Mouse (Mus musculus) MEL (cell line): ENCODE data around the gene Mprip. TPM values are rescaled to one million over a fixed set of nuclear protein-coding genes. Genes with fewer than 3 reads are reported as not detected.

Experiments
- DNase-seq: peaks from one replicate; pipeline ENCODE4 v3.0.0; 2011; ENCODE audit warnings: low read depth, low spot score
- H3K27ac ChIP-seq: 2 replicates; pipeline ENCODE4 v1.5.1; 2012; ENCODE audit warnings: low read depth, mild to moderate bottlenecking, control low read depth, low read length, moderate library complexity; ENCODE audit not compliant: control insufficient read depth
- H3K27me3 ChIP-seq, 2 experiments: fragments of 150-350 bp in 1 of 2; sonication (generic) in 1 of 2; 2 replicates each; pipeline ENCODE4 v1.6.1; 2012; ENCODE audit warnings: low read length in 2 of 2, mild to moderate bottlenecking in 2 of 2, improper control_type of control experiment in 1 of 2, moderate library complexity in 1 of 2; ENCODE audit not compliant: insufficient read depth in 2 of 2, control insufficient read depth in 1 of 2
- H3K36me3 ChIP-seq, 2 experiments: 2 replicates each; pipeline ENCODE4 v1.6.1; 2012 to 2014; ENCODE audit warnings: low read length in 2 of 2, improper control_type of control experiment in 1 of 2, inconsistent platforms in 1 of 2, mild to moderate bottlenecking in 1 of 2; ENCODE audit not compliant: insufficient read depth in 2 of 2, control insufficient read depth in 1 of 2
- H3K4me1 ChIP-seq, 2 experiments: fragments of 150-350 bp in 1 of 2; sonication (generic) in 1 of 2; 2 replicates each; pipeline ENCODE4 v1.6.1; 2012; ENCODE audit warnings: low read length in 2 of 2, improper control_type of control experiment in 1 of 2, mild to moderate bottlenecking in 1 of 2; ENCODE audit not compliant: insufficient read depth in 2 of 2, control insufficient read depth in 1 of 2
- H3K4me3 ChIP-seq, 2 experiments: fragments of 150-350 bp in 1 of 2; sonication (generic) in 1 of 2; 2 replicates each; pipeline ENCODE4 v1.5.1; 2012; ENCODE audit warnings: low read depth in 2 of 2, low read length in 2 of 2, mild to moderate bottlenecking in 2 of 2, moderate library complexity in 2 of 2, control low read depth in 1 of 2, improper control_type of control experiment in 1 of 2; ENCODE audit not compliant: control insufficient read depth in 1 of 2, insufficient read depth in 1 of 2
- H3K79me2 ChIP-seq: 2 replicates; pipeline ENCODE4 v1.6.1; 2012; ENCODE audit warnings: mild to moderate bottlenecking, low read length, moderate library complexity; ENCODE audit not compliant: control insufficient read depth, poor library complexity, insufficient read depth
- H3K9ac ChIP-seq: 2 replicates; pipeline ENCODE4 v1.6.1; 2012; ENCODE audit warnings: low read depth, mild to moderate bottlenecking, control low read depth, low read length, moderate library complexity; ENCODE audit not compliant: control insufficient read depth, poor library complexity, severe bottlenecking
- H3K9me3 ChIP-seq: fragments of 150-350 bp; sonication (generic); replicated peaks from 2 replicates; pipeline ENCODE4 v1.6.1; 2012; ENCODE audit warnings: mild to moderate bottlenecking, low read length, improper control_type of control experiment, moderate library complexity; ENCODE audit not compliant: insufficient read depth
- CHD1 ChIP-seq: IDR thresholded peaks from 2 replicates; pipeline ENCODE4 v1.6.1; 2012; ENCODE audit warnings: low read depth, mild to moderate bottlenecking, inconsistent platforms, low read length, improper control_type of control experiment
- CHD2 ChIP-seq: IDR thresholded peaks from 2 replicates; pipeline ENCODE4 v1.6.1; 2011; ENCODE audit warnings: low read length, improper control_type of control experiment
- CTCF ChIP-seq, 3 experiments: IDR thresholded peaks in 2 of 3; conservative IDR thresholded peaks in 1 of 3; 2 replicates each; pipeline ENCODE4 v1.5.1; 2011 to 2012; ENCODE audit warnings: low read length in 3 of 3, low read depth in 2 of 3, mild to moderate bottlenecking in 2 of 3, improper control_type of control experiment in 1 of 3, inconsistent platforms in 1 of 3, mixed read lengths in 1 of 3, moderate library complexity in 1 of 3; ENCODE audit not compliant: control insufficient read depth in 1 of 3, insufficient read depth in 1 of 3, poor library complexity in 1 of 3, severe bottlenecking in 1 of 3
- E2F4 ChIP-seq: IDR thresholded peaks from 2 replicates; pipeline ENCODE4 v1.6.1; 2011; ENCODE audit warnings: low read depth, low read length, improper control_type of control experiment, borderline replicate concordance
- ELF1 ChIP-seq: IDR thresholded peaks from 2 replicates; pipeline ENCODE4 v1.6.1; 2014; ENCODE audit warnings: low read depth, mild to moderate bottlenecking, inconsistent platforms, low read length, improper control_type of control experiment, moderate library complexity
- GABPA ChIP-seq: IDR thresholded peaks from 2 replicates; pipeline ENCODE4 v1.6.1; 2012; ENCODE audit warnings: low read depth, mild to moderate bottlenecking, inconsistent platforms, low read length, improper control_type of control experiment, moderate library complexity
- HCFC1 ChIP-seq: IDR thresholded peaks from 2 replicates; pipeline ENCODE4 v1.6.1; 2012; ENCODE audit warnings: low read depth, mild to moderate bottlenecking, inconsistent platforms, low read length, improper control_type of control experiment, moderate library complexity
- JUND ChIP-seq: IDR thresholded peaks from 2 replicates; pipeline ENCODE4 v1.6.1; 2011; ENCODE audit warnings: low read depth, mild to moderate bottlenecking, improper control_type of control experiment, low read length
- KAT2A ChIP-seq: conservative IDR thresholded peaks from 2 replicates; pipeline ENCODE4 v1.6.1; 2012; ENCODE audit warnings: low read depth, low read length, improper control_type of control experiment, inconsistent platforms
- MAZ ChIP-seq: IDR thresholded peaks from 2 replicates; pipeline ENCODE4 v1.6.1; 2012; ENCODE audit warnings: low read depth, mild to moderate bottlenecking, inconsistent platforms, low read length, improper control_type of control experiment
- MXI1 ChIP-seq: IDR thresholded peaks from 2 replicates; pipeline ENCODE4 v1.6.1; 2011; ENCODE audit warnings: mild to moderate bottlenecking, low read depth, low read length, improper control_type of control experiment
- MYB ChIP-seq: IDR thresholded peaks from 2 replicates; pipeline ENCODE4 v1.6.1; 2011; ENCODE audit warnings: mild to moderate bottlenecking, low read depth, low read length, improper control_type of control experiment
- MYC ChIP-seq: IDR thresholded peaks from 2 replicates; pipeline ENCODE4 v1.6.1; 2011; ENCODE audit warnings: low read depth, mild to moderate bottlenecking, low read length, improper control_type of control experiment, moderate library complexity
- NRF1 ChIP-seq: IDR thresholded peaks from 2 replicates; pipeline ENCODE4 v1.6.1; 2014; ENCODE audit warnings: low read depth, mild to moderate bottlenecking, inconsistent platforms, low read length, improper control_type of control experiment, moderate library complexity; ENCODE audit not compliant: poor library complexity, insufficient read depth, severe bottlenecking
- POLR2AphosphoS5 ChIP-seq: IDR thresholded peaks from 2 replicates; pipeline ENCODE4 v1.6.1; 2012; ENCODE audit warnings: low read depth, borderline replicate concordance, mild to moderate bottlenecking, inconsistent platforms, low read length, moderate library complexity, mixed read lengths
- RCOR1 ChIP-seq: IDR thresholded peaks from 2 replicates; pipeline ENCODE4 v1.6.1; 2012; ENCODE audit warnings: low read depth, mild to moderate bottlenecking, inconsistent platforms, low read length, improper control_type of control experiment
- SIN3A ChIP-seq: IDR thresholded peaks from 2 replicates; pipeline ENCODE4 v1.6.1; 2012; ENCODE audit warnings: low read length, improper control_type of control experiment, inconsistent platforms
- SMC3 ChIP-seq: IDR thresholded peaks from 2 replicates; pipeline ENCODE4 v1.6.1; 2011; ENCODE audit warnings: low read depth, low read length, improper control_type of control experiment
- UBTF ChIP-seq: IDR thresholded peaks from 2 replicates; pipeline ENCODE4 v1.6.1; 2012; ENCODE audit warnings: low read depth, mild to moderate bottlenecking, inconsistent platforms, low read length, improper control_type of control experiment, moderate library complexity, borderline replicate concordance; ENCODE audit not compliant: insufficient read depth
- USF1 ChIP-seq: IDR thresholded peaks from 2 replicates; pipeline ENCODE4 v1.6.1; 2014; ENCODE audit warnings: low read depth, mild to moderate bottlenecking, inconsistent platforms, low read length, improper control_type of control experiment, moderate library complexity
- USF2 ChIP-seq, 2 experiments: IDR thresholded peaks; 2 replicates each; pipeline ENCODE4 v1.6.1; 2011 to 2012; ENCODE audit warnings: improper control_type of control experiment in 2 of 2, low read length in 2 of 2, borderline replicate concordance in 1 of 2, inconsistent platforms in 1 of 2, low read depth in 1 of 2, mild to moderate bottlenecking in 1 of 2; ENCODE audit not compliant: insufficient read depth in 1 of 2
- ZC3H11A ChIP-seq: IDR thresholded peaks from 2 replicates; pipeline ENCODE4 v1.6.1; 2012; ENCODE audit warnings: low read depth, mild to moderate bottlenecking, inconsistent platforms, low read length, improper control_type of control experiment
- polyA plus RNA-seq, 2 experiments: library from polyadenylated mRNA; stranded (reverse) in 1 of 2; unstranded in 1 of 2; fragments of >175 nt in 1 of 2; fragments of >200 nt in 1 of 2; gene quantifications; 2 replicates each; pipeline versions ENCODE4 v1.2.1 to v1.2.4; 2012; ENCODE audit warnings: low replicate concordance in 2 of 2, low read depth in 1 of 2; ENCODE audit not compliant: insufficient read length in 2 of 2, insufficient read depth in 1 of 2, missing spikeins in 1 of 2
- total RNA-seq: library from RNA; depleted of rRNA; stranded (reverse); fragments of 300-350 nt; gene quantifications from 2 replicates; pipeline ENCODE4 v1.2.3, GENCODE M21; 2012

Mprip gene
- total and polyA plus RNA-seq, 3 experiments, result 103 to 174 (median 142) TPM

DNA sequence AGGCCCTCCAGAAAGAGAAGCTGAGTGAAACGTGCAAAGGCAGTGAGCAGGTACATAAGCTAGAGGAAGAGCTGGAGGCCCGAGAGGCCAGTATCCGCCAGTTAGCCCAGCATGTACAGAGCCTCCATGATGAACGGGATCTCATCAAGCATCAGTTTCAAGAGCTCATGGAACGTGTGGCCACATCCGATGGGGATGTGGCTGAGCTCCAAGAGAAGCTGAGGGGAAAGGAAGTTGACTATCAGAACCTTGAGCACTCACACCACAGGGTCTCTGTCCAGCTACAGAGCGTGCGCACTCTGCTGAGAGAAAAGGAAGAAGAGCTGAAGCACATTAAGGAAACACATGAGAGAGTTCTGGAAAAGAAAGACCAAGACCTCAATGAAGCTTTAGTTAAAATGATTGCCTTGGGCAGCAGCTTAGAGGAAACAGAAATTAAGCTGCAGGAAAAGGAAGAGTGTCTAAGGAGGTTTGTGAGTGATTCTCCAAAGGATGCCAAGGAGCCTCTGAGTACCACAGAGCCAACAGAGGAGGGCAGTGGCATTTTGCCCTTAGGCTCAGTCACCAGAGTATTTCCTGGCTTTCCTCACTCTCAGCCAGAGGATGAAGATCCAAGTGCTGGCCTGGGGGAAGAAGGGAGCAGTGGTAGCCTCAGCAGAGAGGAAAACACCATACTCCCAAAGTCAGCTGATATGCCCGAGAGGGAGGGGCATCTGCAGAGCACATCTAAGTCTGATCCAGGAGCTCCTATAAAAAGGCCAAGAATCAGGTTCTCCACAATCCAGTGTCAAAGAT, 97.3 kb downstream of the Mprip start:
- no peaks in the 10 kb centered on the region for H3K9me3 ChIP-seq
- H3K36me3 ChIP-seq, result peaks cover 14 to 20% of the 10 kb centered on the region in 2 experiments
- no peak overlapping the region for H3K27ac ChIP-seq
- TF ChIP-seq RCOR1 (no peak), CHD2 (no peak), ZC3H11A (no peak), MAZ (no peak), SIN3A (no peak), MYC (no peak), MXI1 (no peak), UBTF (no peak), KAT2A (no peak)
- no peak for DNase-seq
- H3K4me1 ChIP-seq, result peaks cover 2 to 12% of the 10 kb centered on the region in 2 experiments
- H3K4me3 ChIP-seq, result no peak overlapping the region
- H3K9ac ChIP-seq, result no peak overlapping the region
- no peaks in the 10 kb centered on the region for H3K27me3 ChIP-seq
- no peaks in the 10 kb centered on the region for H3K79me2 ChIP-seq

GRCm38 (mm10) chr11:59759178-59759577, 98.1 kb downstream of the Mprip start:
- peaks cover 12 to 17% of the 10 kb centered on the region in 2 experiments for H3K36me3 ChIP-seq
- H3K4me1 ChIP-seq, result peaks cover 2 to 9% of the 10 kb centered on the region in 2 experiments; a peak in 3 of 4 replicates

More at GRCm38 (mm10) chr11:59759178-59759577, 98.1 kb downstream of the Mprip start:
- no peaks in the 10 kb centered on the region for H3K79me2 ChIP-seq
- no peaks in the 10 kb centered on the region for H3K9me3 ChIP-seq
- H3K9ac ChIP-seq, result no peak overlapping the region
- no peak for DNase-seq
- H3K27ac ChIP-seq, result no peak overlapping the region
- H3K27me3 ChIP-seq, result no peaks in the 10 kb centered on the region
- H3K4me3 ChIP-seq, result no peak overlapping the region
- TF ChIP-seq USF1, result no peak
- no peak for TF ChIP-seq RCOR1
- TF ChIP-seq UBTF, result no peak
- TF ChIP-seq MAZ, result no peak
- no peak for TF ChIP-seq CHD2
- TF ChIP-seq USF2 (IDR thresholded peaks at IDR 0.05; ENCODE audit: borderline replicate concordance in 1 of 2, insufficient read depth in 1 of 2, low read depth in 1 of 2, low read length in 2 of 2), result no peak
- TF ChIP-seq HCFC1, result no peak
- no peak for TF ChIP-seq GABPA
- TF ChIP-seq POLR2AphosphoS5, result no peak
- no peak for TF ChIP-seq KAT2A
- no peak for TF ChIP-seq E2F4
- no peak for TF ChIP-seq CTCF (IDR thresholded peaks at IDR 0.05 in 2 of 3, conservative IDR thresholded peaks at IDR 0.05 in 1 of 3; ENCODE audit: control insufficient read depth in 1 of 3, insufficient read depth in 1 of 3, low read depth in 2 of 3, low read length in 3 of 3, poor library complexity in 1 of 3, severe bottlenecking in 1 of 3)
- no peak for TF ChIP-seq SMC3
- no peak for TF ChIP-seq JUND
- TF ChIP-seq NRF1, result no peak
- TF ChIP-seq MXI1, result no peak
- TF ChIP-seq ZC3H11A, result no peak
- no peak for TF ChIP-seq CHD1
- no peak for TF ChIP-seq ELF1
- TF ChIP-seq MYB, result no peak
